Mouse (Mus musculus) liver, embryonic 14.5 days (tissue): ENCODE measurements at regions not wholly inside any gene's neighbourhood (a gene's known extent, or its start where the extent isn't known, plus 50 kb on each side); places are given as distances from the start of the nearest gene placed in this dataset.
A peak's percentile ranks its signal among the peaks of the same experiment; 100 is the strongest.

ENCODE experiments used
- ATAC-seq: fragments of 200-750 bp; cut with Nextera tagmentation; 2 replicates; pipeline ENCODE4 v1.8.0; 2017; ENCODE audit warnings: moderate number of reproducible peaks, mild to moderate bottlenecking, moderate library complexity; ENCODE audit not compliant: insufficient read depth
- DNase-seq, 3 experiments: peaks; one replicate each; pipeline ENCODE4 v3.0.0-alpha.2; 2012 to 2013; ENCODE audit warnings: low read depth in 3 of 3, low spot score in 3 of 3
- H3K27ac ChIP-seq: fragments of 300-500 bp; sonication (generic); 2 replicates; pipeline ENCODE4 v1.5.1; 2014; ENCODE audit warnings: moderate library complexity, mild to moderate bottlenecking, control low read depth, inconsistent platforms
- H3K27me3 ChIP-seq: fragments of 300-500 bp; sonication (generic); 2 replicates; pipeline ENCODE4 v1.6.1; 2014; ENCODE audit warnings: mild to moderate bottlenecking, low read length, moderate library complexity; ENCODE audit not compliant: control insufficient read depth, insufficient read depth
- H3K36me3 ChIP-seq: fragments of 300-500 bp; sonication (generic); replicated peaks from 2 replicates; pipeline ENCODE4 v1.6.1; 2014; ENCODE audit warnings: low read depth; ENCODE audit not compliant: control insufficient read depth, insufficient read depth
- H3K4me1 ChIP-seq, 2 experiments: fragments of 200-500 bp in 1 of 2; fragments of 300-500 bp in 1 of 2; sonication (generic) in 1 of 2; replicated peaks; 2 replicates each; pipeline ENCODE4 v1.6.1; 2012 to 2014; ENCODE audit warnings: antibody characterized with exemption in 1 of 2, inconsistent platforms in 1 of 2, low read length in 1 of 2; ENCODE audit not compliant: control insufficient read depth in 2 of 2, insufficient read depth in 2 of 2
- H3K4me2 ChIP-seq: fragments of 300-500 bp; sonication (generic); 2 replicates; pipeline ENCODE4 v1.6.1; 2014; ENCODE audit warnings: low read depth, mild to moderate bottlenecking, control low read depth, moderate library complexity
- H3K4me3 ChIP-seq, 2 experiments: fragments of 200-500 bp in 1 of 2; fragments of 300-500 bp in 1 of 2; sonication (generic) in 1 of 2; 2 replicates each; pipeline ENCODE4 v1.5.1; 2012 to 2014; ENCODE audit warnings: low read depth in 2 of 2, low read length in 2 of 2, mild to moderate bottlenecking in 2 of 2, control low read depth in 1 of 2, inconsistent platforms in 1 of 2, moderate library complexity in 1 of 2; ENCODE audit not compliant: insufficient read depth in 1 of 2
- H3K9ac ChIP-seq: fragments of 300-500 bp; sonication (generic); replicated peaks from 2 replicates; pipeline ENCODE4 v1.6.1; 2014; ENCODE audit warnings: mild to moderate bottlenecking, control low read depth, moderate library complexity
- H3K9me3 ChIP-seq: fragments of 300-500 bp; sonication (generic); 2 replicates; pipeline ENCODE4 v1.6.1; 2016; ENCODE audit warnings: low read length, mixed read lengths; ENCODE audit not compliant: control insufficient read depth
- CTCF ChIP-seq: IDR thresholded peaks from 2 replicates; pipeline ENCODE4 v1.5.1; 2016; ENCODE audit warnings: antibody characterized with exemption, low read depth, control low read depth
- EP300 ChIP-seq: IDR thresholded peaks from 2 replicates; pipeline ENCODE4 v1.6.1; 2016; ENCODE audit warnings: antibody characterized with exemption, low read depth
- WGBS: fragments of 180-500 bp; shearing (Covaris S2); extraction: QIAGEN DNeasy Blood & Tissue Kit; methylation state at CpG from one replicate; pipeline ENCODE4 v1.1.7; 2014; ENCODE audit not compliant: insufficient replicate concordance; 5-methylcytosine and 5-hydroxymethylcytosine counted together

DNA sequence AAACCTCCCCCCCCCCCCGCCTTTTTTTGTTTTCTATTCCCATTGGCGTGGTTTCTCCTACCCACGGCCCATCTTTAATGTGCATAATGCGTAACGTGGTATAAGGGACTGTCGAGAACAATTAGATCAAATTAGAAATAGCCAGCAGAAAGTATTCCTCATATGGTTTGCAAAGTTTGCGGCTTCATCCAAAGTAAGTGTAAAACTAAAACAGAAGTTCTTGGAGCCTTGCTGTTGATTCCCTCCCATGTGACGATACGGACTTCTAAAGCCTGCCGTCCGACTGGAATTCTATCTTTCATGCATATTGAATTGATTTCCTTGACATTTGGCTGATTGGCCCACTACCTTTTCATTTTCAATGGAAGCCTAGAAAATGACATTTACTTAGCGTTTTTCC is 128.7 kb upstream of the Fam241a start:
- no peak for DNase-seq
- Histone ChIP-seq H3K27me3 (no peaks in the 10 kb centered on the region), H3K4me2 (no peak overlapping the region), H3K4me3 (no peak overlapping the region), H3K36me3 (no peaks in the 10 kb centered on the region), H3K9ac (no peak overlapping the region), H3K9me3 (no peaks in the 10 kb centered on the region), H3K4me1 (no peaks in the 10 kb centered on the region), H3K27ac (no peak overlapping the region)
- no peak for TF ChIP-seq EP300
- WGBS, result 71% methylated on average over 12 of the region's 12 CpGs
- no peak for ATAC-seq

DNA sequence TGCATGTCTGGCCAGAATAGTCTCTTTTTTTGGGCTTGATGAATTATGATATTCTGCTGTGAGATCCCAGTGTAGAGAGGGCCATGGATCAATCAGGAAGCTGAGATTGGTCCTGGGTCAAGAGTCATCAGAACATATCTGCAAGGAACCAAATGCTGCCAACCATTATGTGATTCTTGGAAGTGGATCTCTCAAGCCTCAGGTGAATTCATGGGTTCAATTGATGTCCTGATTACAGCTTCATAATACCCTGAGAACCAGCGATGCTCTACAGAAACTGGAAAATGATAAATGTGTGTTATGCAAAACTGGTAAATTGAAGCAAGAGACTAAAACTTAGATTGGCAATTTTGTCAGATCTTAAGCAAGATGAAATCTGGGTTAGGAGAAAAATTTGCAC is 118.8 kb upstream of the Fam241a start:
- H3K27me3 ChIP-seq, result no peaks in the 10 kb centered on the region
- H3K9me3 ChIP-seq, result no peaks in the 10 kb centered on the region
- H3K4me3 ChIP-seq, result no peak overlapping the region
- no peaks in the 10 kb centered on the region for H3K36me3 ChIP-seq
- H3K9ac ChIP-seq, result no peak overlapping the region
- DNase-seq (no peak), ATAC-seq (no peak)
- H3K27ac ChIP-seq, result no peak overlapping the region
- 52% methylated on average over 1 of the region's 1 CpGs for WGBS
- no peak overlapping the region for H3K4me2 ChIP-seq
- H3K4me1 ChIP-seq, result no peaks in the 10 kb centered on the region
- no peak for TF ChIP-seq CTCF
- no peak for TF ChIP-seq EP300

DNA sequence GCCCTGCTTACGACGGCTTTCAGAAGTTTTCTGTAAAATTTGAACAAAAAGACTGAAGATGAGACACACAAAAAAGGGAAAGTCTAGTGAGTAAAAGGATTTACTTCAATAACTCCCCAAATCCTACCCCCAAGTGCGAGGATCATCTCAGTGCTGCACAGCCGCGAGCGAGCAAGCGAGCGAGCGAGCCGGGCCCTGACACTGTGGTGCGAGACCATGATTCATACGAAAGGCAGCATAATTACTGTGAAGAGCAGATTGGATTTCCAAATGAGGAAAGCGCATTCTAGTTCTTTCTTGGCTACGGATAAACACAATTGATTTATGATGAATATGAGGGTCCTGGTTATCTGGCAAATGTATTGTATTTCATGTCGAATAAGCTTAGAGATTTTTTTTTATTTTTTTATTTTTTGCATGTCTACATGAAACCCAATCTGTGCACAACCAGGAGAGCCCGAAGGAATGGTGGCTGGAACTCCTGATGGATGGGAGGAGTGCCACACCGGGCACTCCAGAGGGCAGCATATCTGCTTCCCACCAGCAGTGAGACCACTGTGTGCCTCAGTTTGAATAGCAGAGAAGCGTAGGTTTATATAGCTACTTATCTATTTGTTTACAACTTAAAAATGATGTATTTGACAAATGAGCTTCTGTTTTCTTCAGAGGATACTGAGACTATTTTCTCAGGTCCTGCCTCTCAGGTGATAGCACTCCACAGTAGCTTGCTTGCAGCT is 106.9 kb upstream of the Fam241a start:
- WGBS, result 72% methylated on average over 18 of the region's 18 CpGs

DNA sequence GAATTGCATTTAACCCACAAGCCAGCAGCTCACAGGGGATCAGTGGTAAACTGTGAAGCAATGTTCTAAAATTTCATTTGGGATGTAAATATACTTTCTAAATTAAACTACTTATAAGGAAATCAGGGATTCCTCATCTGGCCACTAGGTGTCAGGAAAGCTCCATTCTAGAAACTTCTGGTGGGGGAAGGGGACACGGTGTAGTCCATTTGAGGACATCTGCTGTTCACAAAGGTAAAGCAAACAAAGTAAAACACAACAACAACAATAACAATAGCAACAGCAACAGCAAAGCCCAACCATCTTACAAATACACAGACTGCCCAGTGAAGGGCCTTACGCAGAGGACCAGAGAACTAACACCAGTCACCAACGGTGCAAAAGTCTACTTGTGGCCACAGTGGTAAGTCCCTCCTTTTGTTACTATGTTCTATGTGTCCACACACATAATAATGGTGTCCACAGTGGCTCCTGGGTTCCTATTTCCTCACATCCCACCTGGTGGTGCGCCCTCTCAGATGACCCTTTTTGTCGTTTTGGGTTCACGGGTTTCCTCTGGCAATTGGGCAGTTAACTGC is 105.9 kb upstream of the Fam241a start:
- WGBS, result 72% methylated on average over 6 of the region's 6 CpGs
- no peak overlapping the region for H3K9ac ChIP-seq
- no peaks in the 10 kb centered on the region for H3K27me3 ChIP-seq
- H3K36me3 ChIP-seq, result no peaks in the 10 kb centered on the region
- no peak overlapping the region for H3K4me2 ChIP-seq
- H3K9me3 ChIP-seq, result no peaks in the 10 kb centered on the region
- H3K4me3 ChIP-seq, result no peak overlapping the region
- TF ChIP-seq EP300 (no peak), CTCF (peak; percentile 63)
- no peaks in the 10 kb centered on the region for H3K4me1 ChIP-seq
- ATAC-seq (no peak), DNase-seq (no peak)
- no peak overlapping the region for H3K27ac ChIP-seq

More for the DNA sequence above, 106.9 kb upstream of the Fam241a start:
- no peaks in the 10 kb centered on the region for H3K9me3 ChIP-seq
- no peaks in the 10 kb centered on the region for H3K36me3 ChIP-seq
- DNase-seq (no peak), ATAC-seq (no peak)
- H3K27ac ChIP-seq, result no peak overlapping the region
- no peaks in the 10 kb centered on the region for H3K4me1 ChIP-seq
- H3K4me3 ChIP-seq, result no peak overlapping the region
- no peaks in the 10 kb centered on the region for H3K27me3 ChIP-seq
- H3K9ac ChIP-seq, result no peak overlapping the region
- TF ChIP-seq EP300 (no peak), CTCF (no peak)
- H3K4me2 ChIP-seq, result no peak overlapping the region

DNA sequence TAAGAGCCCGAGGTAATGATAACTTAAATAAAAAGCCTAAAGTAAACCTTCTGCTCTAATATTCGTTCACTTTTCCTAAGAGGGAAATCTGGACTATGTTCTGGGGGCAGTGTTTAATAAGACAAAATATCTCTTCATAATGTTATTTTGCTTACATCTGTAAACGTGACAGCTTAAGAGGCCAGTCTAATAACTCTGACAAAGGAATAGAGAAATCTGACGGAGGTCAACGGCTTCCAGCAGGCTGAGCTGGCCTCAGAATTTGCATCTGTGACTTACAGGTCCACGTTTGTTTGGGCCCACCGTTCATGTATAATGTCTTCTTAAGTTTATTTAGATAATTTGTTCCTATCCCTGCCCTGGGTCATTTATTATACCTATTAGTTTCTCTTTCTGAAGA is 99.6 kb upstream of the Fam241a start:
- Histone ChIP-seq H3K27me3 (no peaks in the 10 kb centered on the region), H3K4me1 (no peaks in the 10 kb centered on the region), H3K9me3 (no peaks in the 10 kb centered on the region), H3K4me3 (no peak overlapping the region), H3K27ac (no peak overlapping the region), H3K9ac (no peak overlapping the region), H3K36me3 (no peaks in the 10 kb centered on the region), H3K4me2 (no peak overlapping the region)
- WGBS, result 57% methylated on average over 7 of the region's 7 CpGs
- no peak for DNase-seq
- ATAC-seq, result no peak
- TF ChIP-seq CTCF (no peak), EP300 (no peak)
